Mouse (Mus musculus) heart, embryonic 11.5 days (tissue): ENCODE results near the gene Gmip. TPM values are rescaled to one million over a fixed set of nuclear protein-coding genes. Genes with fewer than 3 reads are reported as not detected.

Experiments
- polyA plus RNA-seq: library from polyadenylated mRNA; unstranded; fragments of >200 nt; fragmentation: Nextera tagmentation; extraction: Ambion mirVana; gene quantifications from 2 replicates; pipeline ENCODE4 v1.2.1, GENCODE M21; 2014

Gene Gmip
- polyA plus RNA-seq, 1 experiment from 2014 or later = 7.8 TPM

Other genes starting within 250 kb of the Gmip start
- 13.8 and 17.2 TPM in 2 replicates for gene Zfp868, start 183.1 kb upstream of the Gmip start, polyA plus RNA-seq
- 1.4 and 1.6 TPM in 2 replicates for gene Zfp964, start 154.2 kb upstream of the Gmip start, polyA plus RNA-seq
- gene Zfp869, start 98.0 kb upstream of the Gmip start, polyA plus RNA-seq = 18.9 and 23.2 TPM in 2 replicates
- gene Zfp963, start 58.7 kb upstream of the Gmip start, polyA plus RNA-seq = 3.6 and 4.0 TPM in 2 replicates
- gene Gm20422, start 33.8 kb upstream of the Gmip start, polyA plus RNA-seq = 1.8 TPM in 1 of 2 replicates, not detected in the other
- 25.6 and 30.9 TPM in 2 replicates for gene Atp13a1, start 17.5 kb upstream of the Gmip start, polyA plus RNA-seq
- 19.1 and 20.0 TPM in 2 replicates for gene Zfp866, start 17.5 kb upstream of the Gmip start, polyA plus RNA-seq
- gene Lpar2, start 13.8 kb downstream of the Gmip start, polyA plus RNA-seq = 0.54 and 0.57 TPM in 2 replicates
- 4.0 and 6.0 TPM in 2 replicates for gene Pbx4, start 23.8 kb downstream of the Gmip start, polyA plus RNA-seq
- gene Cilp2, start 79.0 kb downstream of the Gmip start, polyA plus RNA-seq = 0.21 and 0.49 TPM in 2 replicates
- gene Tssk6, start 93.5 kb downstream of the Gmip start, polyA plus RNA-seq = 1.6 and 1.8 TPM in 2 replicates
- 270 and 275 TPM in 2 replicates for gene Ndufa13, start 93.9 kb downstream of the Gmip start, polyA plus RNA-seq
- 5.5 and 7.0 TPM in 2 replicates for gene Yjefn3, start 94.0 kb downstream of the Gmip start, polyA plus RNA-seq
- gene Gatad2a, start 187.7 kb downstream of the Gmip start, polyA plus RNA-seq = 52.9 and 59.0 TPM in 2 replicates
- 35.5 and 38.1 TPM in 2 replicates for gene Mau2, start 234.1 kb downstream of the Gmip start, polyA plus RNA-seq
- gene Sugp1, start 234.1 kb downstream of the Gmip start, polyA plus RNA-seq = 25.1 and 26.1 TPM in 2 replicates